Mouse (Mus musculus) MEL (cell line): ENCODE measurements at regions not wholly inside any gene's neighbourhood (a gene's known extent, or its start where the extent isn't known, plus 50 kb on each side); places are given as distances from the start of the nearest gene placed in this dataset.
A peak's percentile ranks its signal among the peaks of the same experiment; 100 is the strongest.

Experiments used
- DNase-seq: peaks from one replicate; pipeline ENCODE4 v3.0.0; 2011; ENCODE audit warnings: low read depth, low spot score
- H3K27ac ChIP-seq: 2 replicates; pipeline ENCODE4 v1.5.1; 2012; ENCODE audit warnings: low read depth, mild to moderate bottlenecking, control low read depth, low read length, moderate library complexity; ENCODE audit not compliant: control insufficient read depth
- H3K27me3 ChIP-seq, 2 experiments: fragments of 150-350 bp in 1 of 2; sonication (generic) in 1 of 2; 2 replicates each; pipeline ENCODE4 v1.6.1; 2012; ENCODE audit warnings: low read length in 2 of 2, mild to moderate bottlenecking in 2 of 2, improper control_type of control experiment in 1 of 2, moderate library complexity in 1 of 2; ENCODE audit not compliant: insufficient read depth in 2 of 2, control insufficient read depth in 1 of 2
- H3K36me3 ChIP-seq, 2 experiments: 2 replicates each; pipeline ENCODE4 v1.6.1; 2012 to 2014; ENCODE audit warnings: low read length in 2 of 2, improper control_type of control experiment in 1 of 2, inconsistent platforms in 1 of 2, mild to moderate bottlenecking in 1 of 2; ENCODE audit not compliant: insufficient read depth in 2 of 2, control insufficient read depth in 1 of 2
- H3K4me1 ChIP-seq, 2 experiments: fragments of 150-350 bp in 1 of 2; sonication (generic) in 1 of 2; 2 replicates each; pipeline ENCODE4 v1.6.1; 2012; ENCODE audit warnings: low read length in 2 of 2, improper control_type of control experiment in 1 of 2, mild to moderate bottlenecking in 1 of 2; ENCODE audit not compliant: insufficient read depth in 2 of 2, control insufficient read depth in 1 of 2
- H3K4me3 ChIP-seq, 2 experiments: fragments of 150-350 bp in 1 of 2; sonication (generic) in 1 of 2; 2 replicates each; pipeline ENCODE4 v1.5.1; 2012; ENCODE audit warnings: low read depth in 2 of 2, low read length in 2 of 2, mild to moderate bottlenecking in 2 of 2, moderate library complexity in 2 of 2, control low read depth in 1 of 2, improper control_type of control experiment in 1 of 2; ENCODE audit not compliant: control insufficient read depth in 1 of 2, insufficient read depth in 1 of 2
- H3K79me2 ChIP-seq: 2 replicates; pipeline ENCODE4 v1.6.1; 2012; ENCODE audit warnings: mild to moderate bottlenecking, low read length, moderate library complexity; ENCODE audit not compliant: control insufficient read depth, poor library complexity, insufficient read depth
- H3K9ac ChIP-seq: 2 replicates; pipeline ENCODE4 v1.6.1; 2012; ENCODE audit warnings: low read depth, mild to moderate bottlenecking, control low read depth, low read length, moderate library complexity; ENCODE audit not compliant: control insufficient read depth, poor library complexity, severe bottlenecking
- H3K9me3 ChIP-seq: fragments of 150-350 bp; sonication (generic); replicated peaks from 2 replicates; pipeline ENCODE4 v1.6.1; 2012; ENCODE audit warnings: mild to moderate bottlenecking, low read length, improper control_type of control experiment, moderate library complexity; ENCODE audit not compliant: insufficient read depth
- BHLHE40 ChIP-seq: IDR thresholded peaks from 2 replicates; pipeline ENCODE4 v1.6.1; 2012; ENCODE audit warnings: low read depth, mild to moderate bottlenecking, inconsistent platforms, low read length, improper control_type of control experiment, borderline replicate concordance
- CHD2 ChIP-seq: IDR thresholded peaks from 2 replicates; pipeline ENCODE4 v1.6.1; 2011; ENCODE audit warnings: low read length, improper control_type of control experiment
- CTCF ChIP-seq, 3 experiments: IDR thresholded peaks in 2 of 3; conservative IDR thresholded peaks in 1 of 3; 2 replicates each; pipeline ENCODE4 v1.5.1; 2011 to 2012; ENCODE audit warnings: low read length in 3 of 3, low read depth in 2 of 3, mild to moderate bottlenecking in 2 of 3, improper control_type of control experiment in 1 of 3, inconsistent platforms in 1 of 3, mixed read lengths in 1 of 3, moderate library complexity in 1 of 3; ENCODE audit not compliant: control insufficient read depth in 1 of 3, insufficient read depth in 1 of 3, poor library complexity in 1 of 3, severe bottlenecking in 1 of 3
- ELF1 ChIP-seq: IDR thresholded peaks from 2 replicates; pipeline ENCODE4 v1.6.1; 2014; ENCODE audit warnings: low read depth, mild to moderate bottlenecking, inconsistent platforms, low read length, improper control_type of control experiment, moderate library complexity
- EP300 ChIP-seq, 2 experiments: IDR thresholded peaks; 2 replicates each; pipeline ENCODE4 v1.6.1; 2011; ENCODE audit warnings: improper control_type of control experiment in 2 of 2, low read length in 2 of 2, low read depth in 1 of 2, mild to moderate bottlenecking in 1 of 2
- ETS1 ChIP-seq: IDR thresholded peaks from 2 replicates; pipeline ENCODE4 v1.6.1; 2012; ENCODE audit warnings: low read depth, mild to moderate bottlenecking, inconsistent platforms, low read length, improper control_type of control experiment, moderate library complexity
- GABPA ChIP-seq: IDR thresholded peaks from 2 replicates; pipeline ENCODE4 v1.6.1; 2012; ENCODE audit warnings: low read depth, mild to moderate bottlenecking, inconsistent platforms, low read length, improper control_type of control experiment, moderate library complexity
- GATA1 ChIP-seq: IDR thresholded peaks from 2 replicates; pipeline ENCODE4 v1.6.1; 2011; ENCODE audit warnings: low read depth, low read length, improper control_type of control experiment
- HCFC1 ChIP-seq: IDR thresholded peaks from 2 replicates; pipeline ENCODE4 v1.6.1; 2012; ENCODE audit warnings: low read depth, mild to moderate bottlenecking, inconsistent platforms, low read length, improper control_type of control experiment, moderate library complexity
- JUND ChIP-seq: IDR thresholded peaks from 2 replicates; pipeline ENCODE4 v1.6.1; 2011; ENCODE audit warnings: low read depth, mild to moderate bottlenecking, improper control_type of control experiment, low read length
- KAT2A ChIP-seq: conservative IDR thresholded peaks from 2 replicates; pipeline ENCODE4 v1.6.1; 2012; ENCODE audit warnings: low read depth, low read length, improper control_type of control experiment, inconsistent platforms
- MAFK ChIP-seq: IDR thresholded peaks from 2 replicates; pipeline ENCODE4 v1.6.1; 2011; ENCODE audit warnings: low read depth, mild to moderate bottlenecking, low read length, improper control_type of control experiment, borderline replicate concordance
- MAX ChIP-seq: IDR thresholded peaks from 2 replicates; pipeline ENCODE4 v1.6.1; 2011; ENCODE audit warnings: low read length, improper control_type of control experiment
- MAZ ChIP-seq: IDR thresholded peaks from 2 replicates; pipeline ENCODE4 v1.6.1; 2012; ENCODE audit warnings: low read depth, mild to moderate bottlenecking, inconsistent platforms, low read length, improper control_type of control experiment
- MXI1 ChIP-seq: IDR thresholded peaks from 2 replicates; pipeline ENCODE4 v1.6.1; 2011; ENCODE audit warnings: mild to moderate bottlenecking, low read depth, low read length, improper control_type of control experiment
- MYB ChIP-seq: IDR thresholded peaks from 2 replicates; pipeline ENCODE4 v1.6.1; 2011; ENCODE audit warnings: mild to moderate bottlenecking, low read depth, low read length, improper control_type of control experiment
- MYC ChIP-seq: IDR thresholded peaks from 2 replicates; pipeline ENCODE4 v1.6.1; 2011; ENCODE audit warnings: low read depth, mild to moderate bottlenecking, low read length, improper control_type of control experiment, moderate library complexity
- NRF1 ChIP-seq: IDR thresholded peaks from 2 replicates; pipeline ENCODE4 v1.6.1; 2014; ENCODE audit warnings: low read depth, mild to moderate bottlenecking, inconsistent platforms, low read length, improper control_type of control experiment, moderate library complexity; ENCODE audit not compliant: poor library complexity, insufficient read depth, severe bottlenecking
- RAD21 ChIP-seq: IDR thresholded peaks from 2 replicates; pipeline ENCODE4 v1.6.1; 2011; ENCODE audit warnings: mild to moderate bottlenecking, low read depth, low read length, improper control_type of control experiment
- RCOR1 ChIP-seq: IDR thresholded peaks from 2 replicates; pipeline ENCODE4 v1.6.1; 2012; ENCODE audit warnings: low read depth, mild to moderate bottlenecking, inconsistent platforms, low read length, improper control_type of control experiment
- SIN3A ChIP-seq: IDR thresholded peaks from 2 replicates; pipeline ENCODE4 v1.6.1; 2012; ENCODE audit warnings: low read length, improper control_type of control experiment, inconsistent platforms
- TAL1 ChIP-seq: IDR thresholded peaks from 2 replicates; pipeline ENCODE4 v1.6.1; 2012; ENCODE audit warnings: mild to moderate bottlenecking, inconsistent platforms, low read length, moderate library complexity, mixed read lengths
- TCF12 ChIP-seq: IDR thresholded peaks from 2 replicates; pipeline ENCODE4 v1.6.1; 2014; ENCODE audit warnings: low read depth, mild to moderate bottlenecking, inconsistent platforms, low read length, improper control_type of control experiment, moderate library complexity
- ZC3H11A ChIP-seq: IDR thresholded peaks from 2 replicates; pipeline ENCODE4 v1.6.1; 2012; ENCODE audit warnings: low read depth, mild to moderate bottlenecking, inconsistent platforms, low read length, improper control_type of control experiment

- TF ChIP-seq NRF1 = no peak
- TF ChIP-seq MXI1 = peak; percentile 50
- TF ChIP-seq ELF1 = peak; percentile 61
- peak; percentile 78 for TF ChIP-seq MYC
- TF ChIP-seq TCF12 = peak; percentile 63
- TF ChIP-seq MYB = peak; percentile 74
- TF ChIP-seq MAFK = 0 out of 2 replicates have a peak, but pooled peaks have one; percentile 12
- peak; percentile 85 for TF ChIP-seq BHLHE40
- TF ChIP-seq ZC3H11A = no peak
- peak; percentile 83 for TF ChIP-seq TAL1
- TF ChIP-seq CHD2 = no peak
Observed at GRCm38 (mm10) chr10:83946186-83947176, 223.8 kb downstream of the 1500009L16Rik start (continued).

- no peaks in the 10 kb centered on the region for H3K27me3 ChIP-seq
- H3K9ac ChIP-seq = no peak overlapping the region
- DNase-seq = no peak
- TF ChIP-seq RAD21 = no peak
- no peak for TF ChIP-seq TAL1
- TF ChIP-seq MAZ = no peak
- TF ChIP-seq BHLHE40 = no peak
- TF ChIP-seq EP300 (IDR thresholded peaks at IDR 0.05; ENCODE audit: low read depth in 1 of 2, low read length in 2 of 2) = no peak
- TF ChIP-seq GABPA = no peak
- no peaks in the 10 kb centered on the region for H3K79me2 ChIP-seq
- no peak overlapping the region for H3K4me3 ChIP-seq
- no peaks in the 10 kb centered on the region for H3K9me3 ChIP-seq
- H3K4me1 ChIP-seq = no peaks in the 10 kb centered on the region
- H3K36me3 ChIP-seq = no peaks in the 10 kb centered on the region
- no peak overlapping the region for H3K27ac ChIP-seq
Observed at GRCm38 (mm10) chr10:83957118-83957759, 234.6 kb downstream of the 1500009L16Rik start.

- no peak for DNase-seq
- TF ChIP-seq KAT2A = no peak
- no peak for TF ChIP-seq ELF1
- no peak for TF ChIP-seq SIN3A
- TF ChIP-seq NRF1 = no peak
- no peak for TF ChIP-seq GATA1
- TF ChIP-seq RAD21 = no peak
- TF ChIP-seq CTCF (IDR thresholded peaks at IDR 0.05 in 2 of 3, conservative IDR thresholded peaks at IDR 0.05 in 1 of 3; ENCODE audit: control insufficient read depth in 1 of 3, insufficient read depth in 1 of 3, low read depth in 2 of 3, low read length in 3 of 3, poor library complexity in 1 of 3, severe bottlenecking in 1 of 3) = no peak
- no peak for TF ChIP-seq GABPA
- no peak for TF ChIP-seq JUND
- TF ChIP-seq MYC = no peak
- TF ChIP-seq HCFC1 = no peak
- no peak for TF ChIP-seq ETS1
- no peak for TF ChIP-seq RCOR1
- TF ChIP-seq MAX = no peak
- H3K27ac ChIP-seq = no peak overlapping the region
- H3K4me1 ChIP-seq = no peaks in the 10 kb centered on the region
- no peaks in the 10 kb centered on the region for H3K79me2 ChIP-seq
- no peaks in the 10 kb centered on the region for H3K36me3 ChIP-seq
- no peak overlapping the region for H3K9ac ChIP-seq
- no peaks in the 10 kb centered on the region for H3K9me3 ChIP-seq
- H3K4me3 ChIP-seq = no peak overlapping the region
- H3K27me3 ChIP-seq = no peaks in the 10 kb centered on the region
Observed at GRCm38 (mm10) chr10:83958397-83958796, 235.7 kb downstream of the 1500009L16Rik start.
